8 mouse cellular contexts compared by ENCODE assay signal in genomic region chr1:178406765-178407645, GRCm38 (mm10). TPM values are rescaled to one million over a fixed set of nuclear protein-coding genes. Genes with fewer than 3 reads are reported as not detected.
DNase-seq lines count a peak whose midpoint lies in the region; ATAC-seq and TF ChIP-seq lines count a peak whose summit lies in the region.

No protein-coding gene starts in this region.

- 64% methylated on average over 12 of the region's 12 CpGs for WGBS in heart, adult 2 months
- WGBS in bone marrow, adult 2 months = 60% methylated on average over 12 of the region's 12 CpGs
- 67% methylated on average over 12 of the region's 12 CpGs for WGBS in heart, postnatal 0 days
- 56% methylated on average over 12 of the region's 12 CpGs for WGBS in liver, embryonic 14.5 days (ENCODE audit: insufficient replicate concordance)
- 54% methylated on average over 12 of the region's 12 CpGs for WGBS in stomach, postnatal 0 days

- H3K9me3 ChIP-seq in heart, postnatal 0 days (replicated peaks; ENCODE audit: control insufficient read depth, low read length) = no peaks in the 10 kb centered on the region
- H3K9me3 ChIP-seq in liver, embryonic 14.5 days (ENCODE audit: control insufficient read depth, low read length) = no peaks in the 10 kb centered on the region
- no peaks in the 10 kb centered on the region for H3K9me3 ChIP-seq in stomach, postnatal 0 days (ENCODE audit: control insufficient read depth, low read length)

- H3K4me1 ChIP-seq in heart, adult 2 months (ENCODE audit: control insufficient read depth, insufficient read depth, low read length) = peaks cover 4% of the 10 kb centered on the region
- peaks cover 2% of the 10 kb centered on the region; the same call in 1 of the 2 replicates for H3K4me1 ChIP-seq in bone marrow, adult 2 months (ENCODE audit: control insufficient read depth, insufficient read depth, low read length)
- peaks cover 7% of the 10 kb centered on the region; the same call in 1 of the 2 replicates for H3K4me1 ChIP-seq in heart, postnatal 0 days (ENCODE audit: control insufficient read depth, insufficient read depth)
- H3K4me1 ChIP-seq in liver, embryonic 14.5 days (replicated peaks; ENCODE audit: control insufficient read depth in 2 of 2, insufficient read depth in 2 of 2, low read length in 1 of 2) = peaks cover 0 to 13% of the 10 kb centered on the region in 2 experiments; a peak in 3 of 4 replicates
- H3K4me1 ChIP-seq in stomach, postnatal 0 days (replicated peaks; ENCODE audit: control insufficient read depth, insufficient read depth) = no peaks in the 10 kb centered on the region

- TF ChIP-seq CTCF in heart, adult 2 months (IDR thresholded peaks at IDR 0.05) = no peak
- no peak for TF ChIP-seq CTCF in bone marrow, adult 2 months (IDR thresholded peaks at IDR 0.05; ENCODE audit: control insufficient read depth, insufficient read depth, low read length)
- TF ChIP-seq CTCF in heart, postnatal 0 days (IDR thresholded peaks at IDR 0.05; ENCODE audit: low read depth) = no peak
- no peak for TF ChIP-seq CTCF in liver, embryonic 14.5 days (IDR thresholded peaks at IDR 0.05; ENCODE audit: low read depth)
- TF ChIP-seq CTCF in stomach, postnatal 0 days (IDR thresholded peaks at IDR 0.05; ENCODE audit: low read depth) = no peak

- peak overlapping the region; percentile 90 for H3K4me3 ChIP-seq in heart, adult 2 months
- peak overlapping the region; percentile 85 for H3K4me3 ChIP-seq in bone marrow, adult 2 months (replicated peaks; ENCODE audit: control insufficient read depth, low read depth, low read length)
- peak overlapping the region; percentile 84 for H3K4me3 ChIP-seq in heart, postnatal 0 days (ENCODE audit: low read depth, low read length)
- peak overlapping the region; percentile 73 to 76 for H3K4me3 ChIP-seq in liver, embryonic 14.5 days (ENCODE audit: insufficient read depth in 1 of 2, low read depth in 2 of 2, low read length in 2 of 2)
- H3K4me3 ChIP-seq in stomach, postnatal 0 days (ENCODE audit: low read depth, low read length) = peak overlapping the region; percentile 79

- H3K9ac ChIP-seq in heart, adult 2 months (ENCODE audit: low read depth, low read length) = peak overlapping the region; percentile 100
- H3K9ac ChIP-seq in heart, postnatal 0 days (replicated peaks; ENCODE audit: low read depth, low read length) = peak overlapping the region; percentile 95
- peak overlapping the region; percentile 100 for H3K9ac ChIP-seq in liver, embryonic 14.5 days (replicated peaks)
- peak overlapping the region; percentile 99 for H3K9ac ChIP-seq in stomach, postnatal 0 days (ENCODE audit: low read length)

- H3K27me3 ChIP-seq in heart, adult 2 months (ENCODE audit: control insufficient read depth, insufficient read depth, low read length) = no peaks in the 10 kb centered on the region
- H3K27me3 ChIP-seq in heart, postnatal 0 days (ENCODE audit: control insufficient read depth, insufficient read depth, low read length) = no peaks in the 10 kb centered on the region
- no peaks in the 10 kb centered on the region for H3K27me3 ChIP-seq in liver, embryonic 14.5 days (ENCODE audit: control insufficient read depth, insufficient read depth, low read length)
- H3K27me3 ChIP-seq in stomach, postnatal 0 days (ENCODE audit: control insufficient read depth, insufficient read depth, low read length) = no peaks in the 10 kb centered on the region

- H3K36me3 ChIP-seq in heart, adult 2 months (ENCODE audit: control insufficient read depth, insufficient read depth, low read length) = no peaks in the 10 kb centered on the region
- no peaks in the 10 kb centered on the region for H3K36me3 ChIP-seq in heart, postnatal 0 days (replicated peaks; ENCODE audit: control insufficient read depth, insufficient read depth, low read length)
- H3K36me3 ChIP-seq in liver, embryonic 14.5 days (replicated peaks; ENCODE audit: control insufficient read depth, insufficient read depth, low read depth) = no peaks in the 10 kb centered on the region
- no peaks in the 10 kb centered on the region for H3K36me3 ChIP-seq in stomach, postnatal 0 days (ENCODE audit: control insufficient read depth, insufficient read depth, low read length)

- intact Hi-C loops in heart, adult 2 months (cut with DNase I) = loop anchor here (1.0 to 10.0 kb wide), 4 partner anchors 42 to 612 kb away; partner anchors contain the start of genes Adss and Hnrnpu
- intact Hi-C loops in heart, postnatal 25 days (cut with DNase I) = loop anchor here (1.0 to 2.0 kb wide), 4 partner anchors 38 to 89 kb away; no protein-coding TSS in a partner anchor

- peak; percentile 14 to 39 for DNase-seq in heart, adult 2 months
- no peak for DNase-seq in heart, postnatal 25 days (ENCODE audit: low spot score)
- DNase-seq in heart, postnatal 0 days (ENCODE audit: low spot score) = no peak
- peak in 1 of 3 experiments; percentile 9 for DNase-seq in liver, embryonic 14.5 days (ENCODE audit: low read depth in 3 of 3, low spot score in 3 of 3)
- no peak for DNase-seq in stomach, postnatal 0 days (ENCODE audit: low spot score)
- DNase-seq in layer of hippocampus, postnatal 36 days = no peak

- TF ChIP-seq POLR2A in heart, adult 2 months (IDR thresholded peaks at IDR 0.05; ENCODE audit: insufficient read depth, low read depth, low read length) = no peak
- no peak for TF ChIP-seq POLR2A in bone marrow, adult 2 months (IDR thresholded peaks at IDR 0.05; ENCODE audit: borderline replicate concordance, control insufficient read depth, low read depth, low read length)

- TF ChIP-seq EP300 in heart, adult 2 months (IDR thresholded peaks at IDR 0.05; ENCODE audit: insufficient read depth, low read depth, low read length) = no peak
- no peak for TF ChIP-seq EP300 in heart, postnatal 0 days (IDR thresholded peaks at IDR 0.05; ENCODE audit: low read depth)
- TF ChIP-seq EP300 in liver, embryonic 14.5 days (IDR thresholded peaks at IDR 0.05; ENCODE audit: low read depth) = no peak
- TF ChIP-seq EP300 in stomach, postnatal 0 days (optimal IDR thresholded peaks at IDR 0.05) = peak; percentile 3

- peak overlapping the region; percentile 100 for H3K27ac ChIP-seq in heart, adult 2 months
- H3K27ac ChIP-seq in bone marrow, adult 2 months (ENCODE audit: control insufficient read depth, insufficient read depth, low read depth, low read length, poor library complexity) = peak overlapping the region; percentile 100
- peak overlapping the region; percentile 100 for H3K27ac ChIP-seq in heart, postnatal 0 days (ENCODE audit: low read depth)
- peak overlapping the region; percentile 97 for H3K27ac ChIP-seq in liver, embryonic 14.5 days
- H3K27ac ChIP-seq in stomach, postnatal 0 days (replicated peaks) = peak overlapping the region; percentile 100

- H3K4me2 ChIP-seq in heart, postnatal 0 days (ENCODE audit: low read depth, low read length) = peak overlapping the region; percentile 83
- peak overlapping the region; percentile 80 for H3K4me2 ChIP-seq in liver, embryonic 14.5 days (ENCODE audit: low read depth)
- H3K4me2 ChIP-seq in stomach, postnatal 0 days (replicated peaks; ENCODE audit: low read depth) = peak overlapping the region; percentile 78

- no peak for ATAC-seq in heart, postnatal 0 days (ENCODE audit: insufficient read depth, low read depth)
- ATAC-seq in liver, embryonic 14.5 days (ENCODE audit: insufficient read depth) = no peak
- peak; percentile 10; the same call in 1 of the 2 replicates for ATAC-seq in stomach, postnatal 0 days (ENCODE audit: low FRiP score, low TSS enrichment)
- no peak for ATAC-seq in frontal cortex, adult (ENCODE audit: low TSS enrichment)

- no peaks in the 10 kb centered on the region for H3K79me2 ChIP-seq in heart, adult 2 months (replicated peaks; ENCODE audit: control insufficient read depth, insufficient read depth, low read length)

RNA-seq across cellular contexts. Expression of gene Efcab2, which starts 1.1 kb away (rescaled TPM):
- total RNA-seq in heart, adult 2 months (2021) = 100 to 1,000 TPM in 1 of 2 experiments, 10 to 100 TPM in 1; 94.1 to 112 TPM
- 11.4 and 32.0 TPM in 2 replicates for polyA plus RNA-seq in heart, adult 2 months (2012; rRNA removed)
- total RNA-seq in heart, postnatal 25 days (2021) = 10 to 100 TPM; 71.8 to 80.5 TPM
- polyA plus RNA-seq in bone marrow, adult 2 months (2011; ENCODE audit: insufficient read depth, insufficient read length, low replicate concordance, missing spikeins) = 2.1 and 4.9 TPM in 2 replicates
- 3.4 and 5.8 TPM in 2 replicates for total RNA-seq in heart, postnatal 0 days (2014; rRNA removed; ENCODE audit: low replicate concordance)
- 28.5 and 33.1 TPM in 2 replicates for polyA plus RNA-seq in heart, postnatal 0 days (2015; fragmentation: Nextera tagmentation; extraction: Ambion mirVana)
- 0.19 and 0.64 TPM in 2 replicates for polyA plus RNA-seq in liver, embryonic 14.5 days (2012; rRNA removed)
- 3.5 and 4.3 TPM in 2 replicates for polyA plus RNA-seq in liver, embryonic 14.5 days (2014; fragmentation: Nextera tagmentation; extraction: Ambion mirVana)
- 3.5 and 3.7 TPM in 2 replicates for polyA plus RNA-seq in stomach, postnatal 0 days (2015; fragmentation: Nextera tagmentation; extraction: Ambion mirVana)
- 10 to 100 TPM in 1 of 2 experiments, 1 to 10 TPM in 1; 8.7 to 10.2 TPM for total RNA-seq in layer of hippocampus, postnatal 36 days (2021)

Comparison
In these comparisons a context has a peak if more than half of its experiments do, and no peak if none do; other contexts are left out.
1. DNase-seq: peak in heart, adult 2 months (2 of 2); none in heart, postnatal 25 days (single experiment), heart, postnatal 0 days (single experiment), stomach, postnatal 0 days (single experiment) and layer of hippocampus, postnatal 36 days (0 of 2).
2. Peak in every context shown above with its lines, with median percentiles within 50 percentile points of each other: H3K27ac ChIP-seq, H3K4me3 ChIP-seq, H3K9ac ChIP-seq and H3K4me2 ChIP-seq.